Comparison of ENCODE assay signal across 16 mouse cellular contexts in genomic region chr15:3349306-3350064, GRCm38 (mm10). TPM values are rescaled to one million over a fixed set of nuclear protein-coding genes. Genes with fewer than 3 reads are reported as not detected.
"Had no signal": no experiment of that assay in that cellular context is flagged by ENCODE, and none has a peak within 500 bp of the region (broad histone marks: within the 10 kb centered on the region; RNA-seq: fewer than 3 reads in every experiment).

No protein-coding gene starts in this region.

- H3K27ac ChIP-seq: liver, embryonic 12.5 days; liver, embryonic 14.5 days; neural tube, embryonic 13.5 days; neural tube, embryonic 15.5 days; stomach, embryonic 15.5 days; stomach, postnatal 0 days had no signal

- ATAC-seq: liver, embryonic 12.5 days had no signal

- H3K27me3 ChIP-seq: liver, embryonic 12.5 days; neural tube, embryonic 13.5 days; neural tube, embryonic 15.5 days; stomach, embryonic 15.5 days had no signal

- H3K4me2 ChIP-seq: liver, embryonic 12.5 days; lung, embryonic 14.5 days; neural tube, embryonic 13.5 days; neural tube, embryonic 15.5 days; stomach, embryonic 15.5 days had no signal

- H3K4me3 ChIP-seq: liver, embryonic 12.5 days; myocyte; neural tube, embryonic 13.5 days; neural tube, embryonic 15.5 days; stomach, embryonic 15.5 days had no signal

- H3K36me3 ChIP-seq: liver, embryonic 12.5 days; neural tube, embryonic 13.5 days; neural tube, embryonic 15.5 days; stomach, embryonic 15.5 days had no signal

- DNase-seq: lung, adult 18-20 months; lung, embryonic 14.5 days; lung, postnatal 10 days; lung, postnatal 4 days; right cerebral cortex, postnatal 14 days; thymus, postnatal 14 days; thymus, postnatal 36 days had no signal

- H3K9me3 ChIP-seq: liver, embryonic 12.5 days; neural tube, embryonic 13.5 days; neural tube, embryonic 15.5 days; stomach, embryonic 15.5 days had no signal

- H3K9ac ChIP-seq: liver, embryonic 12.5 days; liver, embryonic 14.5 days; lung, embryonic 14.5 days; neural tube, embryonic 13.5 days; neural tube, embryonic 15.5 days; stomach, embryonic 15.5 days had no signal

- H3K4me1 ChIP-seq: liver, embryonic 12.5 days; neural tube, embryonic 13.5 days; neural tube, embryonic 15.5 days; stomach, embryonic 15.5 days had no signal

RNA-seq across cellular contexts. Expression of gene Ccdc152, which starts 46.2 kb away (rescaled TPM):
- total RNA-seq: megakaryocyte-erythroid progenitor cell, adult 5-6 weeks had no signal
- polyA plus RNA-seq: myocyte; neural tube, embryonic 11.5 days; neural tube, embryonic 13.5 days had no signal
